Mouse (Mus musculus): ENCODE measurements around the gene E330017A01Rik.

The E330017A01Rik gene

GRCm38 (mm10) chr16:58638689-58639175 lies at the start of gene E330017A01Rik:
TSS of gene E330017A01Rik (minus strand) at chr16:58638739.
- in situ Hi-C loops (cut with MboI, MseI): no loop called here

DNA sequence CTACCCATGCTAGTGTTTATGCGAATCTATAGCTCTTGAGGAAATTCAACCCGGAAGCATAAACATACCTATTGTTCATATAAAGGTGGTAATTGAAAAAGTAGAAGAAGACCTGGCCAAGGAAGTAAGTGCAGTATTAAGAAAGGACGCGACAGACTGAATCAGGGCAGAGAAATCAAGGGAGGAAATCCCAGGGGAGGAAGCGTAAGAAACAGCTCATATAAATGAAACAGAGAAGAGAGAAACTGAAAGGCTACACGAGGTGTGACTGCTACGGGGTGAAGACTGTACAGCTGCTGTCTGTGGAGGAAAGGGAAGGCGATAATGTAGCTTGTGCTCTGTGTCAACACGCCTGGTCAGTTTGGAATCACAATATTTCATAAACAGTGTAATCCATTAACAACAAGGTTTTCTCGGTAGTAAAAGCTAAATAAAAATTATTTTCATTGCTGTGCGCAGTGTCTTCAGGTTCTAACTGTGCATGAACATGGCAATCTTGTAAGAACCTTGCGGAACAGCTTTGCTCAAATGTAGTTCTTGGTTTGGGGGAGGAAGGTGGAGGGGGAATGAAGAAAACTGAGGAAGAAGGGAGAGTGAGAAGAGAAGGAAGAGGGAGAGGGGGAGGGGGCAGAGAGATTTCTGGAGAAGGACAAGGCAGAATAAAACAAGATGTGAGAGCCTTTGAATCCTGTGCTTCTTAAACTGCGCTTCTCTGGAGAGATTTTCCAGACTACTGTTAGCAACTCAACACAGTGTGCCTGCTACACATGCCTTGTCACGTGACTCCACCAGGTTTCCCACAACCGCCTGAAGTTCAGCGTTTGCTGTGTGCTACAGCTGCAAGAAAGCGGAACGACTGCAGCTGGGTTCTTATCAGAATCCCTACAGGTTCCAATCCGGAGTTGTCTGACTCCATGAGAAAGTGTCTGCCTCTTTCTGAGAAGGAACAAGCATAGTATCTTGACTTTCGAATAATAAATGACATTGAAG lies 47.3 kb upstream of the E330017A01Rik start:
- in situ Hi-C loops (cut with MboI, MseI): no loop called here

DNA sequence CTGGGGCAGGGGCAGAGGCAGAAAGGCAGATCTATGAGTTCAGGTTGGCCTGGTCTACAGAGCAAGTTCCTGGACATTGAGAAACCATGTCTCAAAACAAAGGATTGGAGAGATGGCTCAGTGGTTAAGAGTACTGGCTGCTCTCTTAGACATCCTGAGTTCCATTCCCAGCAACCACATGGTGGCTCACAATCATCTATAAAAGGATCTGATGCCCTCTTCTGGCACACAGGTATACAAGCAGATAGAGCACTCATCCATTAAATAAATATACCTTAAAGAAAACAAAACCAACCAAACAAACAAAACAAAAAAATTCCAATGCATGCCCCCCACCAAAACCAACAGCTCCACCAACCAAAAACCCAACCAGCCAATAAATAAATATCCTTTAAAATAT lies 46.0 kb upstream of the E330017A01Rik start:
- in situ Hi-C loops (cut with MboI, MseI): no loop called here

GRCm38 (mm10) chr16:58683911-58684310 lies 45.4 kb upstream of the E330017A01Rik start:
- in situ Hi-C loops (cut with MboI, MseI): no loop called here

DNA sequence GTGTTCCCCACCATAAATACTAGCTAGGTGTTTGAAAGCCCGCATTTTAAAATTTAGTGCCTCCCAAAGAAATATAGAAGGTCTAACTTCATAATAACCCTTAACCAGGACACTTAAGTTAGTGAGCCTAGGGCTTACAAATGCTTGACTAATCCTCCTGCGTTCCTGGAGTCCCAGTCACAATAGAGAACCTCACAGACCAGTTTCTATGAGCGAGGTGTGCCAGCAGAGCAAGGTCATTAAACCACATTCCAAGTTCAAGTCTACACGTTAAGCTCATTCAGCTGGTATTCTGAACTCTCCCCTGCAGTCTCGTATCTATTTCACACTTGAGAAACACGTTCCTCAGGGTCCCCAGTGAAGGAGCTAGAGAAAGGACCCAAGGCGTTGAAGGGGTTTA lies 44.3 kb upstream of the E330017A01Rik start:
- in situ Hi-C loops (cut with MboI, MseI): no loop called here

- in situ Hi-C loops (cut with MboI, MseI): no loop called here
Observed at GRCm38 (mm10) chr16:58682046-58682445, 43.5 kb upstream of the E330017A01Rik start.

DNA sequence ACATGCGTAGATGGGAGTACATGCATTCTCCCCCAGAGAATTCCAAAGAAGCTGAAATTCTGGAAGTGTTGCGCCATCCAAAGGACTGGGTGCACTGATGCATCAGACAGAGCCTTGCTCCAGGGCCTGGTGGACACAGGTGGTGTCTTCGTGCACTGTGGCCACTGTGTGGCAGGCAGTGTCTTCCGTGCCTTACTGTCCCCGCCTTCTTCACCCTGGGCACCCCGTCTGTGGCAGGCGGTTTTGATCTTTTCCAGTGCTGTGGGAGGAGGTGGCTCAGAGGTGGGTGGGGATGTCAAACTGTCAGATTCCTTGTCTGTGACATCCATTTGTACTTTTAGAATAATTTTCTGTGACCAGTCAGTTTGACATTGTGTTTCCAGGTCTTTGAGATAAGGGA lies 40.1 kb upstream of the E330017A01Rik start:
- in situ Hi-C loops (cut with MboI, MseI): no loop called here

DNA sequence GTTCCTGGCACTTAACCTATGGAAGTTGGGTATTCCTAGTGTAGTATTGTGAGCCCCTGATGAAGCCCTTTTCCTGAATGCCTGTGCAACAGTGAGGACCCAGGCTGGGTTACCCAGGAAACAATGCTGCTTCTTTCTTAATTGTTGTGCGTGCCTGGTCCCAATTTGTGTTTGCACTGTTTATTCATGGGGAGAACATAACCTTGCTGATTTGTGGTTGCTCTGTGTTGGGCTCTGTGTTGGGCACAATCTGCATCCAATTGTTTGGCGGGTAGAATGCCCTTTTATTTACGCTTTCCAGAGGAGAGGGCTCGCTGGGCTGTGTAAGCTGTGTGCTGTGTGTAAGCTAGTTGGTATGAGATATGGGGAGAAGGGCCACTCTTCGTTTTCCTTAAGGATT lies 39.0 kb upstream of the E330017A01Rik start:
- in situ Hi-C loops (cut with MboI, MseI): no loop called here

GRCm38 (mm10) chr16:58676633-58677032 lies 38.1 kb upstream of the E330017A01Rik start:
- in situ Hi-C loops (cut with MboI, MseI): no loop called here

GRCm38 (mm10) chr16:58676156-58676555 lies 37.6 kb upstream of the E330017A01Rik start:
- in situ Hi-C loops (cut with MboI, MseI): no loop called here

DNA sequence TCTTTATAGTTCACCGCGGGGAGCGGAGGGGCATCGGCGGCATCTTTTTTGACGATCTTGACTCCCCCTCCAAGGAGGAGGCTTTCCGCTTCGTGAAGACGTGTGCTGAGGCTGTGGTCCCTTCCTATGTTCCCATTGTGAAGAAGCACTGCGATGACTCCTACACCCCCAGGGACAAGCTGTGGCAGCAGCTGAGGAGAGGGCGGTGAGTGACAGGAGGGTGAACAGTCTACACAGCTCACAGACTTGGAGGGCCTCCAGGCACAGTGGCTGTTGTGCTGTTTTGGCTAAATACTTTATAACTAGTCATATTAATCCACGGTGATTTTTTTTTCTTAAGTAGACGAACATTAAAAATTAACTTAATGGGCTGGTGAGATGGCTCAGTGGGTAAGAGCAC lies 36.7 kb upstream of the E330017A01Rik start:
- in situ Hi-C loops (cut with MboI, MseI): no loop called here

DNA sequence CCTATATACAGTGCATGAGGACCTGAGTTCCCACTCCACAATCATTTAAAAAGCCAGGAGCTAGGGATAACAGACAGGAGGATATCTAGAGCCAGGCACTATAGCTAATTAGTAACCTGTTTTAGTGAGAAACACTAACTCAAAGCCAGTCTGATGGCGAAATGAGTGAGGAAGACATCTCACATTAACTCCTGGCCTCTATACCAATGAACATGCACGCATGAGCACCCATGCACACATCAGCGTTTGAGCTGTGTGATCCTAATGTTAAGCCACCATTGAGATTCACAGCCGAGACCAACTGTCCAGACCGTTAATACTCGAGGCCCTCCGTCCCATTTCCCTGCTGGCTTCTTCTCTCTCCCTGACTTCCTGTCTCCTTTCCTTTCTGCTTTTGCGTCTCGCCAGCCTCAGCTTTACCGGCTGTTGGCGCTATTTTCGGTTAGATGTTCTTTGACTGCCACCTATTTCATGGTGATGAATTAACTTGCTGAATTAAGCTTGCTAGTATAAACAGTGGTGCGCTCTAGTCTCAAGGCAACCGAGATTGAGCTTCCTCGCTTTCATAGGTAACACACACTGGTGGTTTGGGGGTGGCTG lies 35.4 kb upstream of the E330017A01Rik start:
- in situ Hi-C loops (cut with MboI, MseI): loop anchor here (25.0 kb wide), 1 partner anchor 1062 kb away; the partner anchor contains the start of gene Cmss1

- in situ Hi-C loops (cut with MboI, MseI): loop anchor here (25.0 kb wide), 1 partner anchor 1060 kb away; the partner anchor contains the start of gene Cmss1
Observed at GRCm38 (mm10) chr16:58672396-58672795, 33.9 kb upstream of the E330017A01Rik start.

DNA sequence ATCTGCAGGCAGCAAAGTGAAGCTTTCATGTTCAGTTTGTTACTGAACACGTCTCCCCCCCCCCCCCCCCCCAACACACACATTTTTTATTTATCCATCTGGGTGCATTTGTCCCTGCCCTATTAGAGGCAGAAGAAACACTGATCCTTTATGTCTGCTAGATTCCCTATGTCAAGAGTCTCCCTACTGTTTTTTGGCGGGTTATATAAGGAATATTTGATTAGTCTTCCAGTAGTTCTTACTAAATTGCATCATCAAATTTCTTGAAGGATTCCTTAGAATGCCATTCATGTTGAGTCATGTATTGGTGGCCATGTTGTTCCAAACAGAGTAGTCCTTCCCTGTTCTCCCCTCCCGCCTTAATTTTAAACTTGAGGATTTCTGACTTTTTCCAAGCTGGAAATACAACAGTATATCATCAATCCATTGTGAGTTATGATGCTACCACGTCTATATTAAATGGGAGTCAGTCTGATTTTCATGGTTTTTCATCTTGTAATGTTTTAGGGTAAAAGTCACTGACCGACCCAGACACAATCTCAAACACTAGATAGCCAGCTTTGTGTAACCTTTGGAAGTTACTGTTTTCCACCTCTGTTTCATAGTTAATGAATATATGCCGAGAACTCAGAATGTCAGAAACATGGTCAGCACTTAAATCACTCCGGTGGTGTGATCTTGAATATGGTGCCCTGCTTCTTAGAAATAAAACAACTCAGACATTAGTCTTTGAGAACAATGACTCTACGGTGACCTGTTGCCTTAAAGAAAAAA lies 32.9 kb upstream of the E330017A01Rik start:
- in situ Hi-C loops (cut with MboI, MseI): loop anchor here (25.0 kb wide), 1 partner anchor 1059 kb away; the partner anchor contains the start of gene Cmss1

DNA sequence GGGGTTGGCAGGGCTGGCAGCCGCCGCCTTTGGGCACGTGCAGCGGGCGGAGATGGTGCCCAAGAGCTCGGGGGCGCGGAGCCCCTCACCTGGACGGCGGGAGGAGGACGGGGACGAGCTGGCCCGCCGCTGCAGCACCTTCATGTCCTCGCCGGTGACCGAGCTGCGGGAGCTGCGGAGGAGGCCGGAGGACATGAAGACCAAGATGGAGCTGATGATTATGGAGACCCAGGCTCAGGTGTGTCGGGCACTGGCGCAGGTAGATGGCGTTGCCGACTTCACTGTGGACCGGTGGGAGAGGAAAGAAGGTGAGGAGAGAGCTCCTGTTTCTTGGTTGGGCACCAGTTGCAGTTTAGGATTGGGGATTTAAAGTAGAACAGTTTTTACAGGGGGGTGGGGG lies 32.1 kb upstream of the E330017A01Rik start:
- in situ Hi-C loops (cut with MboI, MseI): loop anchor here (25.0 kb wide), 1 partner anchor 1058 kb away; the partner anchor contains the start of gene Cmss1

- in situ Hi-C loops (cut with MboI, MseI): loop anchor here (5.0 to 25.0 kb wide), 5 partner anchors 43 to 1058 kb away; partner anchors contain the start of genes Cldnd1, Cmss1 and Gabrr3
Observed at GRCm38 (mm10) chr16:58669917-58670630, 31.5 kb upstream of the E330017A01Rik start, which contains the start of gene Cpox. TSS of gene Cpox (plus strand) at chr16:58670292.

- in situ Hi-C loops (cut with MboI, MseI): loop anchor here (5.0 to 25.0 kb wide), 5 partner anchors 42 to 1057 kb away; partner anchors contain the start of genes Cldnd1, Cmss1 and Gabrr3
Observed at GRCm38 (mm10) chr16:58669264-58669663, 30.7 kb upstream of the E330017A01Rik start.

DNA sequence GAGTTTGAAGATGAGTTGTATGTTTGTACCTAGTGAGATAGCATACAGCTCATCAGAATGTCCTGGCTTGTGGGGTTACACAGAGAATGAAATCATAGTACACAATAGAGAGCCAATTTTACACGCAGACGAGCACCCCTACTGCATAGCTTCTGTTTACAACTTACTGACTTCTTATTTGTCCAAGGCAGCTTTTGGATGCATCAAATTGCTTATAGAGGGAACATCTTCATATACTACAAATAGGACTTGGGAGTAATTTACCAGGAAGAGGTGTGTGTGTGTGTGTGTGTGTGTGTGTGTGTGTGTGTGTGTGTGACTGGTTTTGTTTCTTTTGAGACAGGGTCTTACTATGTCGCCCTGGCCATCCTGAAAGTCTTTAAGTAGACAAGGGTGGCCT lies 30.0 kb upstream of the E330017A01Rik start:
- in situ Hi-C loops (cut with MboI, MseI): loop anchor here (5.0 to 25.0 kb wide), 5 partner anchors 41 to 1056 kb away; partner anchors contain the start of genes Cldnd1, Cmss1 and Gabrr3

GRCm38 (mm10) chr16:58666681-58667080 lies 28.1 kb upstream of the E330017A01Rik start:
- in situ Hi-C loops (cut with MboI, MseI): loop anchor here (5.0 to 25.0 kb wide), 5 partner anchors 39 to 1054 kb away; partner anchors contain the start of genes Cldnd1, Cmss1 and Gabrr3

DNA sequence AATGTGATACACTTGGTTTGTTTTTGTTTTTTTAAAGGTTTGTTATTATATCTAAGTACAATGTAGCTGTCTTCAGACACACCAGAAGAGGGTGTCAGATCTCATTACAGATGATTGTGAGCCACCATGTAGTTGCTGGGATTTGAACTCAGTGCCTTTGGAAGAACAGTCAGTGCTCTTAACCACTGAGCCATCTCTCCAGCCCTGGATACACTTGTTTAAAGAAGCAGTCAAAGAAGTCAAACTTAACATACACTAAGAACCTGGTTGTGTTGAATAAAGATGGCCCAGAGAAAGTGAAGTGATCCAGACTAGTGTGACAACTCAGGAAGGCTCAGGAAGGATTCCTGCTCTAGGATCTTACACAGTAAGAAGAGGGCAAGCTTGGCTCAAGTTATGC lies 26.6 kb upstream of the E330017A01Rik start:
- in situ Hi-C loops (cut with MboI, MseI): loop anchor here (5.0 to 25.0 kb wide), 5 partner anchors 38 to 1053 kb away; partner anchors contain the start of genes Cldnd1, Cmss1 and Gabrr3

Measured in T-helper 2 cell (primary cell).